Mouse (Mus musculus) skeletal muscle tissue, adult 2 months (tissue): ENCODE measurements around the gene Lhb.
A peak's percentile ranks its signal among the peaks of the same experiment; 100 is the strongest.
"Not testable (repeated sequence)": the region's sequence is repeated elsewhere in the genome, so short reads cannot be mapped to it uniquely, and the experiment has no call there.

Experiments used
- DNase-seq: peaks from one replicate; pipeline ENCODE4 v3.0.0-alpha.2; 2012; ENCODE audit warnings: low read depth, low spot score

The Lhb gene

GRCm38 (mm10) chr7:45420615-45420919 is at the start of gene Lhb:
Gene Lhb (plus strand): TSS chr7:45420820.
- DNase-seq: no peak

GRCm38 (mm10) chr7:45372371-45372770 is 48.2 kb upstream of the Lhb start:
- no peak for DNase-seq

GRCm38 (mm10) chr7:45374620-45375019 is 46.0 kb upstream of the Lhb start:
- DNase-seq: no peak

GRCm38 (mm10) chr7:45376057-45376456 is 44.6 kb upstream of the Lhb start:
- no peak for DNase-seq

GRCm38 (mm10) chr7:45386077-45386476 is 34.5 kb upstream of the Lhb start:
- DNase-seq: no peak

- DNase-seq: no peak
These were observed 25.5 kb upstream of the Lhb start for GRCm38 (mm10) chr7:45395129-45395541.

GRCm38 (mm10) chr7:45395578-45396336 is 24.9 kb upstream of the Lhb start, which contains the start of gene Snrnp70:
Gene Snrnp70 (minus strand): TSS chr7:45395742.
- DNase-seq: peak; percentile 100

GRCm38 (mm10) chr7:45396337-45396775 is 24.3 kb upstream of the Lhb start:
- not testable (repeated sequence) for DNase-seq

- DNase-seq: no peak
These were observed 23.8 kb upstream of the Lhb start for GRCm38 (mm10) chr7:45396787-45397186.

GRCm38 (mm10) chr7:45401521-45402085 is 19.0 kb upstream of the Lhb start:
- DNase-seq: no peak

- DNase-seq: peak; percentile 65
These were observed 16.9 kb upstream of the Lhb start for GRCm38 (mm10) chr7:45403532-45404261.

- DNase-seq: peak; percentile 95
These were observed 15.2 kb upstream of the Lhb start, which contains the start of gene Kcna7 for GRCm38 (mm10) chr7:45405091-45406075. Gene Kcna7 (plus strand): TSS chr7:45405653.

- peak; percentile 82 for DNase-seq
These were observed 14.2 kb upstream of the Lhb start for GRCm38 (mm10) chr7:45406157-45407156.

- no peak for DNase-seq
These were observed 12.8 kb upstream of the Lhb start for GRCm38 (mm10) chr7:45407836-45408235.

GRCm38 (mm10) chr7:45408351-45408750 is 12.3 kb upstream of the Lhb start:
- no peak for DNase-seq

GRCm38 (mm10) chr7:45408949-45409348 is 11.7 kb upstream of the Lhb start:
- no peak for DNase-seq

- no peak for DNase-seq
These were observed 11.0 kb upstream of the Lhb start for GRCm38 (mm10) chr7:45409497-45410163.

- peak; percentile 84 for DNase-seq
These were observed 8.2 kb upstream of the Lhb start for GRCm38 (mm10) chr7:45412421-45412820.

GRCm38 (mm10) chr7:45413113-45413863 is 7.3 kb upstream of the Lhb start, which contains the start of gene Ntf5:
Gene Ntf5 (plus strand): TSS chr7:45413695.
- DNase-seq: no peak
